Mouse (Mus musculus): ENCODE measurements at regions not wholly inside any gene's neighbourhood (a gene's known extent, or its start where the extent isn't known, plus 50 kb on each side); places are given as distances from the start of the nearest gene placed in this dataset.

DNA sequence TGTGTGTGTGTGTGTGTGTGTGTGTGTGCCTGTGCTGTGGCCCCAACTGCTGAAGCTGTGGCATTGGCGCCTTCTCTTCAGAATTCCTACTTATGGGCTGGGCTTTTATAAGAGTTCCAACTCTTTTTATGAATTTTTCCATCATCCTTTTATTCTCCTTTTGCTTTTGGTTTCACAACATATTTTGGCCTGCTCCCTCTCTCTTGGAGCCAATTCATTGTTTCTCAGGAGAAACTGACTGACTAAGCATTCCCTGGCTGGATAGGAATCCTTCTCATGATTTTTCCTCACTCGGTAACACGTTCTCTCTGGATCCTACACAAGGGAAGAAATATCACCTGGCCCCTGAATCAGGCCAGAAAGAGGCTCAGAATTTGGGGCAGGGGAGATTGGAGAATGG is 551.1 kb upstream of the Tnp1 start:
- TF ChIP-seq POLR2A (IDR thresholded peaks at IDR 0.05; ENCODE audit: borderline replicate concordance, insufficient read depth, low read length) (no peak), CTCF (IDR thresholded peaks at IDR 0.05; ENCODE audit: borderline replicate concordance, insufficient read depth, low read depth, low read length) (no peak)

All from cerebellum, adult 2 months (tissue).